Mouse (Mus musculus) liver, embryonic 14.5 days (tissue): ENCODE measurements at regions not wholly inside any gene's neighbourhood (a gene's known extent, or its start where the extent isn't known, plus 50 kb on each side); places are given as distances from the start of the nearest gene placed in this dataset.

ENCODE experiments used
- CTCF ChIP-seq: IDR thresholded peaks from 2 replicates; pipeline ENCODE4 v1.5.1; 2016; ENCODE audit warnings: antibody characterized with exemption, low read depth, control low read depth
- EP300 ChIP-seq: IDR thresholded peaks from 2 replicates; pipeline ENCODE4 v1.6.1; 2016; ENCODE audit warnings: antibody characterized with exemption, low read depth

DNA sequence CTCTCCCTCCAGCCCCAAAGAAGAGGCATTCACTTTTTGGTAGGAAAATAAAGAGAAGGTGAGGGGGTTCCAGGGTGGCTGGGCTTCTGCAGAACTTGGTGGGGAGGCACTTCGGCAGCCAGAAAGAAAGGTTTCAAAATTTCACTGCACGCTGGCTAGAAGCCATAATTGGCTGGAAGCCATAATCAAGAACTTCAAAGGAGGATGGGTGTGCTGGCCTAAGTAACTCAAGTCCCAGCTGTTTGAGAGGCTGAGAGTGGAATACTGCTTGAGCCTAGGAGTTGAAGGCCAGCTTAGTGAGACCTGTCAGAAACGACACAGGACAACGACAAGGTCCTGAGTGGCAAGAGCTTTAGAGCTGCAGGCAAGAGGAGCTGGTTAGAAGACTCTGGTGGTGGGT, 113.3 kb upstream of the Tmem260 start:
- TF ChIP-seq CTCF (no peak), EP300 (no peak)
